Mouse (Mus musculus) lung, adult 2 months (tissue): Measurements from ENCODE around the gene Nrxn3.

Experiments
- CTCF ChIP-seq: fragments of 200-500 bp; IDR thresholded peaks from 2 replicates; pipeline ENCODE4 v1.5.1; 2011; ENCODE audit warnings: mild to moderate bottlenecking, low read length, control low read depth; ENCODE audit not compliant: insufficient read depth
- POLR2A ChIP-seq: fragments of 200-500 bp; IDR thresholded peaks from 2 replicates; pipeline ENCODE4 v1.6.1; 2011; ENCODE audit warnings: low read depth, mild to moderate bottlenecking, control low read depth, low read length, borderline replicate concordance; ENCODE audit errors: extremely low read depth

- TF ChIP-seq POLR2A (no peak), CTCF (no peak)
Measured at GRCm38 (mm10) chr12:89896901-89897300, 1174.2 kb downstream of the Nrxn3 start.
